Mouse (Mus musculus): Measurements from ENCODE around the gene Crat. TPM values are rescaled to one million over a fixed set of nuclear protein-coding genes. Genes with fewer than 3 reads are reported as not detected.
A peak's percentile ranks its signal among the peaks of the same experiment; 100 is the strongest.
"Not testable (repeated sequence)": the region's sequence is repeated elsewhere in the genome, so short reads cannot be mapped to it uniquely, and the experiment has no call there.

Crat gene
- polyA plus RNA-seq, 1 experiment = 37.9 TPM

DNA sequence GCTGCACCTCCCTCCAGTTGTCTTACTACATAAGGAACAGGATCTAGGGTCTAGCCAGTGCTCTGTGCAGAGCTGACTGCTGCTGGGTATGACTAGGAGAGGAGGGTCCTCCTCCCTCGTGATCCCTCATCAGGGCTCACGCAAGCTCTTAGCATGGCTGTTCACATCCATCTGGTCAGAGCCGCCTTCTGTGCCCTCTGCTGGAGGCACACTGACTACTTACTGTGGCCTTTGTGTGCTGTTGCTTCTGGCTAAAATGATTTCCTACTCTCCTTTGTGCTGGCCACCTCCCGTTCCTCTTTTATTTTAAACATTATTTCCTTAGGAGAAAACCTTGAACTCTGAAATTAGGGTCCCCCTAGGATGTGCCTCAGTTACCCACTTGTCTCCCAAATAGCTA is 21.2 kb upstream of the Crat start:
- Histone ChIP-seq H3K4me3 (replicated peaks; ENCODE audit: control insufficient read depth, low read depth, low read length) (no peak overlapping the region), H3K27ac (ENCODE audit: control insufficient read depth, insufficient read depth, low read depth, low read length, poor library complexity) (no peak overlapping the region), H3K4me1 (ENCODE audit: control insufficient read depth, insufficient read depth, low read length) (peaks cover 2% of the 10 kb centered on the region)
- WGBS = 90% methylated on average over 4 of the region's 4 CpGs
- TF ChIP-seq CTCF (IDR thresholded peaks at IDR 0.05; ENCODE audit: control insufficient read depth, insufficient read depth, low read length) (no peak), POLR2A (IDR thresholded peaks at IDR 0.05; ENCODE audit: borderline replicate concordance, control insufficient read depth, low read depth, low read length) (no peak)

DNA sequence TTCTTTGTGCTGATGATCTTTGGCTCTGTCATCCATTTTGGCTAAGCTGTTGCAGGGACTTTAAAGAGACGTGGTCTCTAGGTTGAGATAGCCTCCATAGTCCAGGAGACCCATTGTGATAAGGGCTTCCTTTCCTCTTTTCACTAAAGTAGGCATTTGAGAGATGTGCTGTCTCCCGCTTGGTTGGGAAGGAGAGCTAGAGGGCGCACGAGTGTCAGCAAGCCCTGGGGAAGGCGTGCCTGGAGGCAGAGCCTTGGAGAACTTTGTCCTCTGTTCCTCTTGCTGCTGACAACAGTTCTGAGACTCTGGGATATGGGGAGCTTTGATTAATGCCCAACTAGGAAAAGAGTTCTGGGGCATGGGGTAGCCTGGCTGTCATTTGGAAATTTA is 20.5 kb upstream of the Crat start:
- Histone ChIP-seq H3K27ac (ENCODE audit: control insufficient read depth, insufficient read depth, low read depth, low read length, poor library complexity) (no peak overlapping the region), H3K4me3 (replicated peaks; ENCODE audit: control insufficient read depth, low read depth, low read length) (no peak overlapping the region), H3K4me1 (ENCODE audit: control insufficient read depth, insufficient read depth, low read length) (peaks cover under 1% of the 10 kb centered on the region)
- 84% methylated on average over 5 of the region's 5 CpGs for WGBS
- TF ChIP-seq CTCF (IDR thresholded peaks at IDR 0.05; ENCODE audit: control insufficient read depth, insufficient read depth, low read length) (peak; percentile 31; the same call in 1 of the 2 replicates), POLR2A (IDR thresholded peaks at IDR 0.05; ENCODE audit: borderline replicate concordance, control insufficient read depth, low read depth, low read length) (no peak)

DNA sequence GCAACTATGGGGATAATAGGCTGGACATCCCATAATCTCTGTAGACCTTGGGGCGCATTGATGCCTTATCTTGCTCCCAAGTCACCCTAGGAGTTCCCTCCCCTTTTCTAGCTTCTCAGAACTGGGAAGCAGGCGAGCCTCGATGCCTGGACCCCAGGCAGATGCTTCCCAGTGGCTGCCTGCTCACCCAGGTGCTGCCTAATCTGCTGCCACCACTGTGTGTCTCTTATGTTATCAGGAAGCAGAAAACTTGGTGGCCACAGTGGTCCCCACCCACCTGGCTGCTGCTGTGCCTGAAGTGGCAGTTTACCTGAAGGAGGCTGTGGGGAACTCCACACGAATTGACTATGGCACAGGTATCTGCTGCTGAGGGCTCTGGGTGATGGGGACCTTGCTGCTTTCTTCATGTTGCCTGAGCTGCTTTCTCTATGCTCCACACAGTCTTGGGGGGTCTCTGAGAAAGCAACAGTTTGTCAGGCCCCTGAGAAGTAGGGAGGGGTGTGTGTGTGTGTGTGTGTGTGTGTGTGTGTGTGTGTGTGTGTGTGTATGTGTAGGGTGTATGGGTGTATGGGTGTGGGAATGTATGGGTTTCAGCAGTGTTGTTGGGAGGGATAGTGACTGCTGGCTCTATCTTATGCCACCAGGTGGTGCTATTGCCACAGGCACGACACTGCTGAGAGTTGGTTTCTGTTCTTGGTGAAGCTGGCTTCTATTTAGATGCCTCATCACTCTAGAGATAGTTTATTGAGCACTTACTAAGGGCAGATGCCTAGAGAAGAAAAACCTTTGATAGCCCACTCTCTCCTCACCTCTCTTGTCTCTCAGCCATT is 19.9 kb upstream of the Crat start:
- H3K27ac ChIP-seq (ENCODE audit: control insufficient read depth, insufficient read depth, low read depth, low read length, poor library complexity) = no peak overlapping the region
- 31% methylated on average over 5 of the region's 5 CpGs for WGBS
- no peak for TF ChIP-seq POLR2A (IDR thresholded peaks at IDR 0.05; ENCODE audit: borderline replicate concordance, control insufficient read depth, low read depth, low read length)
- peak; percentile 99 for TF ChIP-seq CTCF (IDR thresholded peaks at IDR 0.05; ENCODE audit: control insufficient read depth, insufficient read depth, low read length)
- no peaks in the 10 kb centered on the region for H3K4me1 ChIP-seq (ENCODE audit: control insufficient read depth, insufficient read depth, low read length)
- H3K4me3 ChIP-seq (replicated peaks; ENCODE audit: control insufficient read depth, low read depth, low read length) = no peak overlapping the region

DNA sequence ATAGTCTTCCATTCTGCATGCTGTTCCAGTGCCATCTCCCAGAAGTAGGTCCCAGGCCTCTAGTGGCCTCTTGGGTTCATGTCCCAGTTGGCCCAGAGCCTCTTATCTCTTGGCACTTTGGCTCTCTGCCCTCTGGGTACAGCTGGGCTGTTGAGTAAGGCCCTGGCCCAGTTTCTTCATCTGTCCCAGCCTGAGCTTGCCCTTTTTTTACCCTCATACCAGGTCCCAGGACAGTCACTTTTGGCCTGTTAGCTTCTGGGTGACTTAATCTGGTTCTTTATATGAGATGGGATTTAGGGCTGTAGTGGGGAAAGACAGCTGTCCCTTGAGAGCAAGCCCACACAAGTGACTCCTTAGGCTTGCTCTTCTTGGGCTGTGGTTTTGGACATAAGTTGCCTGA is 13.5 kb upstream of the Crat start:
- TF ChIP-seq POLR2A (IDR thresholded peaks at IDR 0.05; ENCODE audit: borderline replicate concordance, control insufficient read depth, low read depth, low read length) (no peak), CTCF (IDR thresholded peaks at IDR 0.05; ENCODE audit: control insufficient read depth, insufficient read depth, low read length) (no peak)
- H3K27ac ChIP-seq (ENCODE audit: control insufficient read depth, insufficient read depth, low read depth, low read length, poor library complexity) = no peak overlapping the region
- no peaks in the 10 kb centered on the region for H3K4me1 ChIP-seq (ENCODE audit: control insufficient read depth, insufficient read depth, low read length)
- no peak overlapping the region for H3K4me3 ChIP-seq (replicated peaks; ENCODE audit: control insufficient read depth, low read depth, low read length)

DNA sequence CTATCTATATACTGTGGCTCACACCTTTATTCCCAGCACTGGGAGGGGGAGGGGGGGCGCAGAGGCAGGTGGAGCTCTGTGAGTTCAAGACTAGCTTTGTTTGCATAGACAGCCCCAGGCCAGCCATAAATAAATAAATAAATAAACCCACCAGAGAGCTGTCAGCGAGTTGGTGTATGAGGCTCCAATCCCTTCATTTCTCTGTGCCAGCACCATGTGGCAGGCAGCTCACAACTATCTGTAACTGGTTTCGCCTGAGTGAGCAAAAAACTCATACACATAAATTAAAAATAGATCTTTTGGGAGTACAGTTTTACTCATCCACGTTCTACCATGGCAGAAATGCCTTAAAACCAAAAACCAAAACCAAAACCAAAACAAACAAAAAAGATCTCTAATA is 5.8 kb upstream of the Crat start:
- Histone ChIP-seq H3K4me1 (ENCODE audit: control insufficient read depth, insufficient read depth, low read length) (no peaks in the 10 kb centered on the region; the same call in 1 of the 2 replicates), H3K27ac (ENCODE audit: control insufficient read depth, insufficient read depth, low read depth, low read length, poor library complexity) (no peak overlapping the region), H3K4me3 (replicated peaks; ENCODE audit: control insufficient read depth, low read depth, low read length) (no peak overlapping the region)
- TF ChIP-seq POLR2A (IDR thresholded peaks at IDR 0.05; ENCODE audit: borderline replicate concordance, control insufficient read depth, low read depth, low read length) (no peak), CTCF (IDR thresholded peaks at IDR 0.05; ENCODE audit: control insufficient read depth, insufficient read depth, low read length) (no peak)
- 79% methylated on average over 4 of the region's 4 CpGs for WGBS

DNA sequence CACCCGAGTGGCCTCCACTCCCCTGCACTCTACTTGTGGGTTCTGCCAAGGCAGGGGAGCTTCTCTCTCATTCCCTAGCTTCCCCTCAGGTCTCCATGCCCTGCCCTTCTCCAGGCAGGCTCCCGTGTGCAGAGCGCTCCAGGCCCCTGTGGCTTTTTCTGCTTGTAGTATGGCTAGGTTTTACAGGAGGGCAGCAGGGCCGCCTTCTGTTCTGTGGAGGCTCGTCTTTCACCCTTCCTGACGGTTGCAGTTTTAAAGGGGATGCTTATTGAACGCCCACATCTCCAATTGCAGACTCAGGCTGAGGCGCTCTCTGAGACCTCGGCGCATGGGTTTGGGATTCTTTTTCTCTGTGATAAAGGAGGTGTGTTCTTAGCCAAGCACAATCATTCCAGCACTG is 3.5 kb upstream of the Crat start:
- H3K27ac ChIP-seq (ENCODE audit: control insufficient read depth, insufficient read depth, low read depth, low read length, poor library complexity) = peak overlapping the region; percentile 28; the same call in 1 of the 2 replicates

DNA sequence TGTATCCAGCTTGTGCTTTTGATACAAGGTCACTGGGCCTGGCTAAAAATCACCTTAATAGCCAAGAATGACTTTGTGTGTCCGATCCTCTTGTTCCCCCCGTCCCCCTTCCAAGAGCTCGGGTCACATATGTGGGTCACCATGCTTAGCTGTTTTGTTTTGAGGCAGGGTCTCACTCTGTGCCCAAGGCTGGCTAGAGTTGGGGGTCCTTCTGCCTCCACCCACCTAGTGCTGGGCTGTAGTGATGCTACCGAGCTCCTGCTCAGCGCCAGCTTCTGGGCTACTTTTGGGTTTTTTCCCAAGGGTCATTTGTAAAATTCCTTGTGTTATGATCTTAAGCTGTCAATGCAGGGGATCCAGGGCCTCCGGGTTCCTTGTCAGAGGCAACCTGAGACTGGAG is 2.6 kb upstream of the Crat start:
- 81% methylated on average over 6 of the region's 6 CpGs for WGBS
- H3K27ac ChIP-seq (ENCODE audit: control insufficient read depth, insufficient read depth, low read depth, low read length, poor library complexity) = peak overlapping the region; percentile 79
- TF ChIP-seq POLR2A (IDR thresholded peaks at IDR 0.05; ENCODE audit: borderline replicate concordance, control insufficient read depth, low read depth, low read length) = no peak
- TF ChIP-seq CTCF (IDR thresholded peaks at IDR 0.05; ENCODE audit: control insufficient read depth, insufficient read depth, low read length) = no peak
- no peaks in the 10 kb centered on the region; the same call in 1 of the 2 replicates for H3K4me1 ChIP-seq (ENCODE audit: control insufficient read depth, insufficient read depth, low read length)
- H3K4me3 ChIP-seq (replicated peaks; ENCODE audit: control insufficient read depth, low read depth, low read length) = peak overlapping the region; percentile 50

More for the DNA sequence above, 3.5 kb upstream of the Crat start:
- TF ChIP-seq POLR2A (IDR thresholded peaks at IDR 0.05; ENCODE audit: borderline replicate concordance, control insufficient read depth, low read depth, low read length) (no peak), CTCF (IDR thresholded peaks at IDR 0.05; ENCODE audit: control insufficient read depth, insufficient read depth, low read length) (no peak)
- WGBS = 59% methylated on average over 10 of the region's 10 CpGs
- H3K4me3 ChIP-seq (replicated peaks; ENCODE audit: control insufficient read depth, low read depth, low read length) = peak overlapping the region; percentile 27
- H3K4me1 ChIP-seq (ENCODE audit: control insufficient read depth, insufficient read depth, low read length) = no peaks in the 10 kb centered on the region; the same call in 1 of the 2 replicates

DNA sequence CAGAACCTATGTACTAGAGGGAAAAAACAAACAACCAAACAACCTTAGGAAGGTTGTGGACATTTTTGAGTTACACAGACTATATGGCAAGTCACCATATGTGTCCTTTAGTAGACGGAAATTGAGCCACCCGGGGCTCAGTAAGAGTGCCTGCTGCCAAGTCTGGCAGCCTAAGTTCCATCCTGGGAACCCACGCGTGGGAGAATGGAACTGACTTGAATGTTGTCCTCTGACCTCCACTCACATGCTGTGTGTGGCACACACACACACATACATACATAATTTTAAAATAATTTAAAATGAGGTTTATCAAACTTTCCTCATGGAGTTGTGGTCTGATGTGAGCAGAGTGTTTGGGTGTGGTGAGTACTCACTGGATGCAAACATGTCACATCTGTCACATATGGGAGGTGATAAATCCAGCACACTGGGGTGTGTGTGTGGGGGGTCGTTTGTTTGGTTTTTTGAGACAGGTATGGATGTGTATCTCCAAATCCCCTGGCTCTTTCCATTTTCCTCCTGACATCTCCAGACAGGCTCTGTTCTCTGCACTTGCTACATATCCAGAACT is 2.1 kb upstream of the Crat start:
- Histone ChIP-seq H3K27ac (ENCODE audit: control insufficient read depth, insufficient read depth, low read depth, low read length, poor library complexity) (peak overlapping the region; percentile 94), H3K4me1 (ENCODE audit: control insufficient read depth, insufficient read depth, low read length) (no peaks in the 10 kb centered on the region; the same call in 1 of the 2 replicates), H3K4me3 (replicated peaks; ENCODE audit: control insufficient read depth, low read depth, low read length) (peak overlapping the region; percentile 58)
- TF ChIP-seq CTCF (IDR thresholded peaks at IDR 0.05; ENCODE audit: control insufficient read depth, insufficient read depth, low read length) = no peak
- 47% methylated on average over 5 of the region's 5 CpGs for WGBS

DNA sequence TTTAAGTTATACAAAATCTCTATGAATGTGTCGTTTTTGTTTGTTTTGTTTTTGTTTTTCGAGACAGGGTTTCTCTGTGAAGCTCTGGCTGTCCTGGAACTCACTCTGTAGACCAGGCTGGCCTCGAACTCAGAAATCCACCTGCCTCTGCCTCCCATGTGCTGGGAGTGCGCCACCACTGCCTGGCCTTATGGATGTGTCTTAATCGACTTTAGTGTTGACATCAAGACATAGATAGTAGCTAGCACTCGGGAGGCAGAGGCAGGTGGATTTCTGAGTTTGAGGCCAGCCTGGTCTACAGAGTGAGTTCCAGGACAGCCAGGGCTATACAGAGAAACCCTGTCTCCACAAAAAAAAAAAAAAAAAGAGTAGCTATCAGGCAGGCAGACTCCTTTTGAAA is 1.5 kb upstream of the Crat start:
- not testable (repeated sequence) for H3K4me1 ChIP-seq (ENCODE audit: control insufficient read depth, insufficient read depth, low read length)
- WGBS = 26% methylated on average over 6 of the region's 6 CpGs
- peak overlapping the region; percentile 33 for H3K27ac ChIP-seq (ENCODE audit: control insufficient read depth, insufficient read depth, low read depth, low read length, poor library complexity)

More for the DNA sequence above, 1.5 kb upstream of the Crat start:
- H3K4me3 ChIP-seq (replicated peaks; ENCODE audit: control insufficient read depth, low read depth, low read length) = peak overlapping the region; percentile 50

Measured in bone marrow, adult 2 months (tissue).